Mouse (Mus musculus) left cerebral cortex, adult 8-10 months (tissue): ENCODE measurements around the gene Smim24. TPM values are rescaled to one million over a fixed set of nuclear protein-coding genes. Genes with fewer than 3 reads are reported as not detected.

Source experiments
- DNase-seq, 2 experiments: peaks; one replicate each; pipeline ENCODE4 v3.0.0; 2022; ENCODE audit warnings: low spot score in 2 of 2
- total RNA-seq, 4 experiments: library from RNA; stranded (reverse); gene quantifications; 2 replicates each; pipeline ENCODE4 v1.2.4; 2022

The Smim24 gene
- total RNA-seq, 4 experiments from 2014 or later, result 0.50 to 1.6 (median 0.84) TPM

DNA sequence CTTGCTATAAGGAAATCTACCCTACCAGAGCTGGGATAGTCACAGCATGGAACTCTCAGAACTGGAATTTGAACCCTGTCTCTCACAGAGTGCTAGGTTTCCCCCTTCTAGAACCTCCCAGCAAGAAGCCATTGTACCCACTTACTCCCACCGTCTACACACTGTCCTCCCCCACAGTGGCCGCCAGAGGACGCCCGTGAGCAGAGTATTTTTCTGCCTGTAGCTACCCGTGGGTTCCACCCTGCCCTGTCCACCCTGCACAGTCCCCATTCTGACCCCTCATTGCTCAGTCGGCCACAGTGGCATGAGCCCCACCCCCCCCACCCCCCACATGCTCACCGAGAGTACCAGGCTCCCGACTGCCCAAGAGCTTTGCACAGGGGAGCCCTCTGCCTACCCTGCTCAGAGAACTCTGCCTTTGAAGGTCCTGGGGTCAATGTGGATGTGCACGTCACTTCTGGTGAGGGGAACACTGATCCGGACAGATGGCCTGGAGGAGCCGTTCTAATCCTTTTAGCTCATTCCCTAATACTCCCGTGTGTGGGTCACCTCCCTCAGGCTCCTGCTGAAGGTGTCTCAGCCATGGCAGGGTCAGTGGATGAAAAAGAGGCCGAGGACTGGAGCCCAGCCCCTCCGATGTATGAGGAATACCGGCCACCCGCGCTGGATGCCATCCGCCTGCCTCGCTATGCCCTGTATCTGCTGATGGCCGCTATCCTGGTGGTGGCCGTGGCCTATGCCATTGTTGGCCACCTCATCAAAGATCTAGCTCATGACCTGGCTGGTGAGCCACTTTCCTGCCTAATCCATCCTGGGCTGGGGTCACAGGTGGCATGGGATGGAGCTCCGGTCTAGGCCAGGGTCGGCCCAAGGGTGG, 2.8 kb upstream of the Smim24 start:
- DNase-seq, result peak in 1 of 2 experiments; percentile 76

DNA sequence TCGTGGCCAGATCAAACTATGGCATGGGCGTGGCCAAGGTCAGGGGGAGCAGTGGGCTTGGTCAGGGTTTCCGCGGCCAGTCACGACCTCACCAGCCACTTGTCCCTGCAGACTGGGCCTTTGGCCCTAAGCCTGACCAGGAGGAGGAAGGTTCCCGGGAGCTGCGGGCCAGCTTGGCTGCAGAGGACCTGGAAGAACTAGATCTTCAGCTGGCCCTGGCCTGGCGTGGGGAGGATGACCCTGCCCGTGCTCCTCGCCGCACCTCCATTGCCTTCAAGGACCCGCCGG, 2.2 kb upstream of the Smim24 start:
- DNase-seq, result no peak

GRCm38 (mm10) chr10:81392270-81392669, 581 bp upstream of the Smim24 start:
- no peak for DNase-seq

GRCm38 (mm10) chr10:81393456-81394063, 709 bp downstream of the Smim24 start:
- DNase-seq, result no peak

GRCm38 (mm10) chr10:81395127-81395526, 2.3 kb downstream of the Smim24 start:
- peak in 1 of 2 experiments; percentile 76 for DNase-seq

- no peak for DNase-seq
Measured at GRCm38 (mm10) chr10:81395865-81396264, 3.0 kb downstream of the Smim24 start.

DNA sequence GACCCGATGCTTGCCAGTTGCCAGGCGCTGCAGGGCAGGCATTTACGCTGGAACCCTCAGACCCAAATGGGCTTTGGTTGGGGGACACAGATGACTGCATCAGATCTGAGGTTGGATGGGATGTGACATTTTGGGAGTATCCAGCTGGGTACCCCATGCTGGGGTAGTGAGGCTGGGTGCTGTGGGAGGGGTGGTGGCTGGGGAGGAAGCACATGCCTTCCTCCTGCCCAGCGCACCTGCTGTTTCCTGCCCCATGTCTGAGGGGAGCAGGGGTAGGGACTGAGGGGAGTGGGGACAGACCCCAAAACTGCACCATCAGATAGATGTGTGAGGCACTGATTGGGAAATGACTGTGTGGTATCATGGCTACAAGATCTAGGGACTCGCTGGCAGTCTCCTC, 3.9 kb downstream of the Smim24 start:
- DNase-seq, result no peak

- no peak for DNase-seq
Measured at GRCm38 (mm10) chr10:81399296-81399695, 6.4 kb downstream of the Smim24 start.

GRCm38 (mm10) chr10:81399798-81400308, 7.0 kb downstream of the Smim24 start:
- no peak for DNase-seq

- DNase-seq, result no peak
Measured at GRCm38 (mm10) chr10:81400371-81401204, 7.7 kb downstream of the Smim24 start.

GRCm38 (mm10) chr10:81401205-81401520, 8.3 kb downstream of the Smim24 start:
- no peak for DNase-seq

- DNase-seq, result no peak
Measured at GRCm38 (mm10) chr10:81401521-81402226, 8.8 kb downstream of the Smim24 start.

GRCm38 (mm10) chr10:81402227-81402765, 9.4 kb downstream of the Smim24 start:
- DNase-seq, result no peak

GRCm38 (mm10) chr10:81403511-81403910, 10.7 kb downstream of the Smim24 start:
- DNase-seq, result no peak

DNA sequence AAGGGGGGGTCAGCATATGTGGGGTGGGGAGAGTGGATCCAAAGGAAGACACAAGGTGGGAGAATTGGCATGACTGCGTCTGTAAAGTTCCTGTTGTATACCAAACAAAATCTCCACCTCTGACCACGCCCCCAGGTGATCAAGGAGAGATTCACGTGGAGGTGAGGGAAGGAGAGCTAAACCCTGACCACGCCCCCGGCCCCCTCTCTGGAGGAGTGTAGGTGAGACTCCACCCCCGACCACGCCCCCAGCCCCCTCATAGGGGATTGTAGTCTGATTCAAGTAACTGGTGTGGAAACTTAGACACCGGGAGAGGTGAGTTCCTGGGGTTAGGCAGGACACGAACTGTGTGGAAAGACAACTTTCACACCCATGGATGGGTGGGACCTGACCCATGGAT, 11.2 kb downstream of the Smim24 start:
- no peak for DNase-seq

- no peak for DNase-seq
Measured at GRCm38 (mm10) chr10:81404720-81405119, 11.9 kb downstream of the Smim24 start.

GRCm38 (mm10) chr10:81405588-81406201, 12.8 kb downstream of the Smim24 start:
- peak in 1 of 2 experiments; percentile 51 for DNase-seq

GRCm38 (mm10) chr10:81406504-81407440, 13.9 kb downstream of the Smim24 start:
- DNase-seq, result no peak
